Comparison of ENCODE assay signal across 23 mouse cellular contexts in genomic region chr13:95953636-95954035, GRCm38 (mm10).
A peak's percentile ranks its signal among the peaks of the same experiment; 100 is the strongest.
DNase-seq lines count a peak whose midpoint lies in the region; ATAC-seq and TF ChIP-seq lines count a peak whose summit lies in the region.
"Had no signal": no experiment of that assay in that cellular context is flagged by ENCODE, and none has a peak within 500 bp of the region (broad histone marks: within the 10 kb centered on the region; RNA-seq: fewer than 3 reads in every experiment).

No protein-coding gene starts in this region.

- no peak overlapping the region for H3K9ac ChIP-seq in forebrain, postnatal 0 days
- H3K9ac ChIP-seq in forebrain, embryonic 12.5 days, result no peak overlapping the region
- H3K9ac ChIP-seq in midbrain, embryonic 11.5 days (ENCODE audit: low read length), result no peak overlapping the region
- no peak overlapping the region for H3K9ac ChIP-seq in midbrain, postnatal 0 days (replicated peaks; ENCODE audit: low read length, poor library complexity, severe bottlenecking)
- H3K9ac ChIP-seq: heart, embryonic 15.5 days had no signal

- peak; percentile 17 for DNase-seq in forebrain, postnatal 0 days
- DNase-seq in midbrain, embryonic 10.5 days (ENCODE audit: low spot score), result no peak
- DNase-seq in midbrain, embryonic 11.5 days (ENCODE audit: low spot score, missing footprints), result no peak
- peak; percentile 45 for DNase-seq in thymus, postnatal 4 days
- DNase-seq in thymus, adult 18-20 months, result no peak
- no peak for DNase-seq in midbrain, postnatal 0 days (ENCODE audit: low spot score)
- no peak for DNase-seq in urinary bladder, adult 18-20 months (ENCODE audit: low spot score in 2 of 2)
- DNase-seq: adrenal gland, postnatal 36 days; cerebellum, adult 11 months; cerebellum, postnatal 10 days; gastrocnemius, postnatal 25 days; heart, postnatal 36 days; kidney, adult 18-20 months; kidney, postnatal 10 days; lung, postnatal 4 days; right cerebral cortex, postnatal 25 days; spleen, adult 18-20 months had no signal

- no peak overlapping the region for H3K27ac ChIP-seq in forebrain, postnatal 0 days (ENCODE audit: low read depth, low read length)
- no peak overlapping the region for H3K27ac ChIP-seq in forebrain, embryonic 12.5 days
- H3K27ac ChIP-seq in midbrain, embryonic 10.5 days (replicated peaks), result peak overlapping the region; percentile 49; the same call in 1 of the 2 replicates
- H3K27ac ChIP-seq in midbrain, embryonic 11.5 days (ENCODE audit: low read depth, low read length), result no peak overlapping the region
- H3K27ac ChIP-seq in midbrain, postnatal 0 days (ENCODE audit: low read depth, low read length), result no peak overlapping the region
- H3K27ac ChIP-seq: embryonic facial prominence, embryonic 10.5 days; heart, embryonic 15.5 days had no signal

- no peak overlapping the region for H3K4me2 ChIP-seq in forebrain, postnatal 0 days (ENCODE audit: low read depth)
- no peak overlapping the region for H3K4me2 ChIP-seq in forebrain, embryonic 12.5 days
- H3K4me2 ChIP-seq in midbrain, embryonic 11.5 days, result no peak overlapping the region
- no peak overlapping the region for H3K4me2 ChIP-seq in midbrain, postnatal 0 days (ENCODE audit: low read depth, low read length, poor library complexity, severe bottlenecking)
- H3K4me2 ChIP-seq: heart, embryonic 15.5 days had no signal

- no peak for TF ChIP-seq CTCF in forebrain, postnatal 0 days (IDR thresholded peaks at IDR 0.05; ENCODE audit: low read depth)
- TF ChIP-seq CTCF in midbrain, postnatal 0 days (IDR thresholded peaks at IDR 0.05), result no peak

- no peaks in the 10 kb centered on the region for H3K9me3 ChIP-seq in forebrain, postnatal 0 days (ENCODE audit: low read length)
- H3K9me3 ChIP-seq in forebrain, embryonic 12.5 days, result no peaks in the 10 kb centered on the region
- no peaks in the 10 kb centered on the region for H3K9me3 ChIP-seq in midbrain, embryonic 10.5 days (replicated peaks)
- no peaks in the 10 kb centered on the region for H3K9me3 ChIP-seq in midbrain, embryonic 11.5 days (ENCODE audit: control insufficient read depth, low read length)
- no peaks in the 10 kb centered on the region for H3K9me3 ChIP-seq in midbrain, postnatal 0 days (ENCODE audit: low read length)
- H3K9me3 ChIP-seq: embryonic facial prominence, embryonic 10.5 days; heart, embryonic 15.5 days had no signal

- H3K36me3 ChIP-seq in forebrain, postnatal 0 days (ENCODE audit: insufficient read depth), result no peaks in the 10 kb centered on the region
- no peaks in the 10 kb centered on the region for H3K36me3 ChIP-seq in forebrain, embryonic 12.5 days (replicated peaks)
- H3K36me3 ChIP-seq in midbrain, embryonic 10.5 days, result no peaks in the 10 kb centered on the region
- no peaks in the 10 kb centered on the region for H3K36me3 ChIP-seq in midbrain, embryonic 11.5 days (ENCODE audit: control insufficient read depth, insufficient read depth, low read length)
- H3K36me3 ChIP-seq in midbrain, postnatal 0 days (ENCODE audit: insufficient read depth, low read length), result no peaks in the 10 kb centered on the region
- H3K36me3 ChIP-seq: embryonic facial prominence, embryonic 10.5 days; heart, embryonic 15.5 days had no signal

- WGBS in forebrain, postnatal 0 days, result 40% methylated on average over 4 of the region's 4 CpGs
- 55% methylated on average over 4 of the region's 4 CpGs for WGBS in forebrain, embryonic 12.5 days
- WGBS in midbrain, embryonic 10.5 days, result 54% methylated on average over 4 of the region's 4 CpGs
- WGBS in midbrain, embryonic 11.5 days, result 48% methylated on average over 4 of the region's 4 CpGs
- 35% methylated on average over 4 of the region's 4 CpGs for WGBS in midbrain, postnatal 0 days

- peak; percentile 43 for ATAC-seq in forebrain, postnatal 0 days
- no peak for ATAC-seq in forebrain, embryonic 12.5 days (ENCODE audit: low FRiP score)
- ATAC-seq in midbrain, embryonic 11.5 days (ENCODE audit: low FRiP score), result no peak
- ATAC-seq in midbrain, postnatal 0 days (ENCODE audit: low FRiP score), result 0 out of 2 replicates have a peak, but pooled peaks have one; percentile 29
- ATAC-seq: inflammation-experienced regulatory T-cells, adult 6 months; Patski had no signal

- no peaks in the 10 kb centered on the region for H3K27me3 ChIP-seq in forebrain, postnatal 0 days (ENCODE audit: insufficient read depth, low read length)
- H3K27me3 ChIP-seq in forebrain, embryonic 12.5 days, result no peaks in the 10 kb centered on the region
- H3K27me3 ChIP-seq in midbrain, embryonic 10.5 days (ENCODE audit: low read depth, poor library complexity, severe bottlenecking), result no peaks in the 10 kb centered on the region; the same call in 1 of the 2 replicates
- no peaks in the 10 kb centered on the region for H3K27me3 ChIP-seq in midbrain, embryonic 11.5 days (ENCODE audit: control insufficient read depth, insufficient read depth, low read length)
- H3K27me3 ChIP-seq in midbrain, postnatal 0 days (ENCODE audit: insufficient read depth, low read length), result no peaks in the 10 kb centered on the region
- H3K27me3 ChIP-seq: heart, embryonic 15.5 days had no signal

- H3K4me3 ChIP-seq in forebrain, postnatal 0 days (ENCODE audit: low read depth, low read length), result no peak overlapping the region
- H3K4me3 ChIP-seq in forebrain, embryonic 12.5 days (replicated peaks), result no peak overlapping the region
- no peak overlapping the region for H3K4me3 ChIP-seq in midbrain, embryonic 10.5 days
- no peak overlapping the region for H3K4me3 ChIP-seq in midbrain, embryonic 11.5 days (ENCODE audit: low read depth, low read length)
- no peak overlapping the region for H3K4me3 ChIP-seq in midbrain, postnatal 0 days (ENCODE audit: low read depth, low read length)
- H3K4me3 ChIP-seq: embryonic facial prominence, embryonic 10.5 days; heart, embryonic 15.5 days; myocyte had no signal

- no peaks in the 10 kb centered on the region for H3K4me1 ChIP-seq in forebrain, postnatal 0 days (ENCODE audit: insufficient read depth)
- peaks cover 5% of the 10 kb centered on the region for H3K4me1 ChIP-seq in forebrain, embryonic 12.5 days
- peaks cover 10% of the 10 kb centered on the region for H3K4me1 ChIP-seq in midbrain, embryonic 10.5 days
- 0 out of 2 replicates have a peak, but pooled peaks cover 3% of the 10 kb centered on the region for H3K4me1 ChIP-seq in midbrain, embryonic 11.5 days (ENCODE audit: control insufficient read depth, insufficient read depth, low read length)
- no peaks in the 10 kb centered on the region; the same call in 1 of the 2 replicates for H3K4me1 ChIP-seq in midbrain, postnatal 0 days (ENCODE audit: insufficient read depth, low read length)

Comparison
In these comparisons a context has a peak if more than half of its experiments do, and no peak if none do; other contexts are left out.
1. ATAC-seq: peak in forebrain, postnatal 0 days (single experiment) and midbrain, postnatal 0 days (single experiment); none in forebrain, embryonic 12.5 days (single experiment) and midbrain, embryonic 11.5 days (single experiment).
2. DNase-seq: peak in forebrain, postnatal 0 days (single experiment) and thymus, postnatal 4 days (single experiment); none in midbrain, embryonic 10.5 days (single experiment), midbrain, embryonic 11.5 days (single experiment), thymus, adult 18-20 months (0 of 2), midbrain, postnatal 0 days (single experiment) and urinary bladder, adult 18-20 months (0 of 2).